ENCODE assay signal across 25 mouse cellular contexts in the genomic region with DNA sequence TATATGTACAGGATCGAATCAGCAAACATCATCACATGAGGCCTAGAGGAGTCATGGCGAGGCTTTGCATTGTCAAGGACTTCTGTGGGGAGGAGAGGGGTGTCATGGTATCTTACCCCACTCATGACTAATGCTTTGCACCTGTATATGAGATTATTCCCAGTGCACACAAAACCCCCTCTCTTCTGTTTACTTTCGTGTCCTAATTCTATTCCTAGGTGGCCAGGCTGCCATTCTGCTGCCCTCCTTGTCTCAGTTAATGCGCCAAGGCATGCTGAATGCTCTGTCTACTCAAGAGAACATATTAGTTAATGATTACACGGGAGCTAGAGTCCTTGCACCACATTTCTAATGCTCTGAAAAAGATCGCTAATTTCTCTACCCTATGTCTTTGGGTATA.
DNase-seq lines count a peak whose midpoint lies in the region; ATAC-seq and TF ChIP-seq lines count a peak whose summit lies in the region.
"Had no signal": no experiment of that assay in that cellular context is flagged by ENCODE, and none has a peak within 500 bp of the region (broad histone marks: within the 10 kb centered on the region; RNA-seq: fewer than 3 reads in every experiment).

No protein-coding gene starts in this region.

- H3K4me1 ChIP-seq in intestine, embryonic 16.5 days (ENCODE audit: control insufficient read depth, insufficient read depth, low read length), result no peaks in the 10 kb centered on the region; the same call in 1 of the 2 replicates
- H3K4me1 ChIP-seq in midbrain, embryonic 13.5 days (replicated peaks), result no peaks in the 10 kb centered on the region
- H3K4me1 ChIP-seq in hindbrain, postnatal 0 days (ENCODE audit: insufficient read depth, low read length), result no peaks in the 10 kb centered on the region
- H3K4me1 ChIP-seq: hindbrain, embryonic 12.5 days; midbrain, embryonic 15.5 days; neural tube, embryonic 13.5 days had no signal

- H3K27ac ChIP-seq in intestine, embryonic 16.5 days (ENCODE audit: low read length), result no peak overlapping the region
- H3K27ac ChIP-seq in midbrain, embryonic 13.5 days, result no peak overlapping the region
- no peak overlapping the region for H3K27ac ChIP-seq in hindbrain, postnatal 0 days
- H3K27ac ChIP-seq: forebrain, embryonic 10.5 days; heart, embryonic 13.5 days; hindbrain, embryonic 12.5 days; limb, embryonic 13.5 days; liver, embryonic 12.5 days; midbrain, embryonic 15.5 days; neural tube, embryonic 13.5 days had no signal

- H3K36me3 ChIP-seq in intestine, embryonic 16.5 days (ENCODE audit: control insufficient read depth, insufficient read depth, low read length), result no peaks in the 10 kb centered on the region
- no peaks in the 10 kb centered on the region for H3K36me3 ChIP-seq in midbrain, embryonic 13.5 days
- no peaks in the 10 kb centered on the region for H3K36me3 ChIP-seq in hindbrain, postnatal 0 days (ENCODE audit: insufficient read depth, low read length)
- H3K36me3 ChIP-seq: forebrain, embryonic 10.5 days; G1E; heart, embryonic 13.5 days; hindbrain, embryonic 12.5 days; limb, embryonic 13.5 days; liver, embryonic 12.5 days; midbrain, embryonic 15.5 days; neural tube, embryonic 13.5 days had no signal

- H3K9me3 ChIP-seq in intestine, embryonic 16.5 days (ENCODE audit: control insufficient read depth, low read length), result no peaks in the 10 kb centered on the region
- H3K9me3 ChIP-seq in midbrain, embryonic 13.5 days, result no peaks in the 10 kb centered on the region
- H3K9me3 ChIP-seq in hindbrain, postnatal 0 days (ENCODE audit: low read length), result no peaks in the 10 kb centered on the region
- H3K9me3 ChIP-seq: forebrain, embryonic 10.5 days; G1E; heart, embryonic 13.5 days; hindbrain, embryonic 12.5 days; limb, embryonic 13.5 days; liver, embryonic 12.5 days; midbrain, embryonic 15.5 days; neural tube, embryonic 13.5 days had no signal

- TF ChIP-seq CTCF in Patski (IDR thresholded peaks at IDR 0.05), result no peak
- TF ChIP-seq CTCF in hindbrain, postnatal 0 days (IDR thresholded peaks at IDR 0.05; ENCODE audit: low read depth), result no peak

- ATAC-seq in Patski, result peak; percentile 76
- peak; percentile 55 for ATAC-seq in intestine, embryonic 16.5 days
- ATAC-seq in midbrain, embryonic 13.5 days, result no peak
- ATAC-seq in hindbrain, postnatal 0 days, result no peak
- ATAC-seq: activated CD4-positive, CD25-positive, alpha-beta regulatory T cell, adult 4 months; liver, embryonic 12.5 days; midbrain, embryonic 15.5 days had no signal

- 57% methylated on average over 6 of the region's 6 CpGs for WGBS in intestine, embryonic 16.5 days
- WGBS in midbrain, embryonic 13.5 days, result 82% methylated on average over 6 of the region's 6 CpGs
- 84% methylated on average over 6 of the region's 6 CpGs for WGBS in hindbrain, postnatal 0 days

- peaks cover 6% of the 10 kb centered on the region for H3K27me3 ChIP-seq in Patski
- no peaks in the 10 kb centered on the region for H3K27me3 ChIP-seq in intestine, embryonic 16.5 days (replicated peaks; ENCODE audit: control insufficient read depth, insufficient read depth, low read length)
- H3K27me3 ChIP-seq in midbrain, embryonic 13.5 days, result no peaks in the 10 kb centered on the region
- H3K27me3 ChIP-seq in hindbrain, postnatal 0 days (ENCODE audit: insufficient read depth, low read length), result no peaks in the 10 kb centered on the region
- H3K27me3 ChIP-seq: CH12.LX; heart, embryonic 13.5 days; hindbrain, embryonic 12.5 days; limb, embryonic 13.5 days; liver, embryonic 12.5 days; midbrain, embryonic 15.5 days; neural tube, embryonic 13.5 days had no signal

- H3K4me2 ChIP-seq in intestine, embryonic 16.5 days (ENCODE audit: low read depth, low read length), result no peak overlapping the region
- no peak overlapping the region for H3K4me2 ChIP-seq in midbrain, embryonic 13.5 days (replicated peaks)
- H3K4me2 ChIP-seq in hindbrain, postnatal 0 days (ENCODE audit: low read depth, low read length), result no peak overlapping the region
- H3K4me2 ChIP-seq: heart, embryonic 13.5 days; hindbrain, embryonic 12.5 days; limb, embryonic 13.5 days; liver, embryonic 12.5 days; midbrain, embryonic 15.5 days; neural tube, embryonic 13.5 days had no signal

- POLR2A ChIA-PET in Patski (lab: Charles Lee), result no interaction called here

- no peak overlapping the region for H3K9ac ChIP-seq in intestine, embryonic 16.5 days (ENCODE audit: low read depth, low read length)
- no peak overlapping the region for H3K9ac ChIP-seq in midbrain, embryonic 13.5 days (replicated peaks)
- no peak overlapping the region for H3K9ac ChIP-seq in hindbrain, postnatal 0 days (replicated peaks; ENCODE audit: low read length)
- H3K9ac ChIP-seq: heart, embryonic 13.5 days; hindbrain, embryonic 12.5 days; limb, embryonic 13.5 days; liver, embryonic 12.5 days; midbrain, embryonic 15.5 days; neural tube, embryonic 13.5 days had no signal

- CTCF ChIA-PET in Patski (lab: Charles Lee), result interaction anchor here (4.0 kb wide), 1 partner anchor 12 kb away, joined by 23 read pairs; no protein-coding TSS in a partner anchor

- peak; percentile 52 for DNase-seq in kidney, adult 9 months
- no peak for DNase-seq in kidney, postnatal 4 days
- DNase-seq in Patski (ENCODE audit: low read depth, low spot score), result peak; percentile 6
- peak; percentile 38 to 59 for DNase-seq in kidney, postnatal 25 days
- no peak for DNase-seq in left cerebral cortex, adult 9 months (ENCODE audit: low spot score in 2 of 2)
- DNase-seq in hindbrain, postnatal 0 days (ENCODE audit: low spot score), result no peak
- DNase-seq: adrenal gland, adult 8-10 months; cerebellum, adult 18-20 months; cerebellum, postnatal 14 days; gastrocnemius, postnatal 25 days; heart, adult 18-20 months; heart, postnatal 14 days; layer of hippocampus, postnatal 36 days had no signal

- no peak overlapping the region for H3K4me3 ChIP-seq in intestine, embryonic 16.5 days (ENCODE audit: low read length)
- no peak overlapping the region for H3K4me3 ChIP-seq in midbrain, embryonic 13.5 days (replicated peaks)
- no peak overlapping the region for H3K4me3 ChIP-seq in hindbrain, postnatal 0 days (ENCODE audit: low read length)
- H3K4me3 ChIP-seq: forebrain, embryonic 10.5 days; heart, embryonic 13.5 days; hindbrain, embryonic 12.5 days; limb, embryonic 13.5 days; liver, embryonic 12.5 days; midbrain, embryonic 15.5 days; neural tube, embryonic 13.5 days had no signal

- in situ Hi-C loops in Patski (cut with MboI; ENCODE audit: low pct_unique_long_range_greater_than_20kb), result no loop called here

Comparison
In these comparisons a context has a peak if more than half of its experiments do, and no peak if none do; other contexts are left out.
1. DNase-seq: peak in kidney, adult 9 months (single experiment), Patski (single experiment) and kidney, postnatal 25 days (2 of 2); none in kidney, postnatal 4 days (0 of 2), left cerebral cortex, adult 9 months (0 of 2) and hindbrain, postnatal 0 days (single experiment).
2. ATAC-seq: peak in Patski (single experiment) and intestine, embryonic 16.5 days (single experiment); none in midbrain, embryonic 13.5 days (single experiment) and hindbrain, postnatal 0 days (single experiment).